Mouse (Mus musculus) lung, postnatal 10 days (tissue): ENCODE results near the gene Primpol.
"Not testable (repeated sequence)": the region's sequence is repeated elsewhere in the genome, so short reads cannot be mapped to it uniquely, and the experiment has no call there.

Experiments used
- DNase-seq: peaks from one replicate; pipeline ENCODE4 v3.0.0; 2021

Gene Primpol

GRCm38 (mm10) chr8:46600959-46601707 is 15.9 kb downstream of the Primpol start:
- no peak for DNase-seq

GRCm38 (mm10) chr8:46599314-46599904 is 17.6 kb downstream of the Primpol start:
- DNase-seq: no peak

DNA sequence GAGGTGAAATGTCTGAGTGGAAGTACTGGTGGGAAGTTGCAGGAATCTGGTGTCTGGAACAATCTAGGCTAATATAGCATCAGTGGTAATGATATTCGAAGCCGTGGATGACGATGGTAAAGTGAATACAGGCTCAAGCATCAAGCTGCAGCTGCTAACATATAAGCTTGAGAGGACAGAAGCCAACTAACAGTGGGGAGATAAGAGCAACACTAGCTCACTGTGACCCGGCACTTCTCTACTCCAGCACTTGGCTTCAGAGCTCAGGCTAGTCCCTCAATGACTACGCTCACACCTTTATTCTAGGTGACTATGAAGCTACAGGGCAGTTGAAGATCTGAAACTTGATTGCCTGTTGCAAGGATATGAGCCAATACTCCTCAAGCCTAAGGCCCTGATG is 18.3 kb downstream of the Primpol start:
- no peak for DNase-seq

- DNase-seq: no peak
Observed at GRCm38 (mm10) chr8:46598114-46598513, 18.9 kb downstream of the Primpol start.

DNA sequence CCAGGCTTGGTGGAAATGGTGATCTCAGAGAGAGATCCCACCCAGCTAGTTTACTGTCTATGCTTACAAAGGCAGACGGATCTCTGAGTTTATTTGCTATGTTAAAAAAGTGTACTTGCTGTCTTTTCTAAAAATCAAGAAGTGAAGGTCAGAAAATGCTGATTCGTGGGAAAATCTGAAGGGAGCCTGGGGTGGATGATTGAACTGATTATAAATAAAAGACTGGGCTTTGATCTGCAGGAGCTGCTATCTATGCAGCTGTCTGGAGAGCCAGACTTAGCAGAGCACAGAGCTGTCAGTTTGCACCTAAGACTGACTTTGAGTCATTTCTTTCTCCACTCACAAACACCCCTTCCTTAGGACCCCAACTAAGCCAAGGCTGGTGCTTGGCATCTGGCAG is 19.6 kb downstream of the Primpol start:
- no peak for DNase-seq

GRCm38 (mm10) chr8:46596530-46596929 is 20.5 kb downstream of the Primpol start:
- no peak for DNase-seq

DNA sequence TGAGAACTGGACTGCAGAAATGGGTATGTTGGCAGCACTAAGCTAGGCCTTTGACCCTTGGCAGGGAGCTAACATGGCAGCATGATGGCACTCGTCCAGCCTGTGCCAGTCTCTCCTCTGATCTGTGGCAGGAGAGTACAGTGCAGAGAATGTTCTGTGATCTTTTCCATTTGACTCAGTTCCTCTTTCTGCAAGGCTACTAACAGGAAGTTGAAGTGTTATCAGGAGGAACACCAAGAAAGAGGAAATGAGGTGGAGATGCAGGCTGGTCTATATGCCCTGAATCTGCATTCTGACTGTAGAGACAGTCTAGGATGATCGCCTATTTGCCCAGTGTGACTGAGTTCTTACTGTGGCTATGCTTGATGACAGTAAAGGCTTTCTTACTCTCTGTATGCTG is 21.4 kb downstream of the Primpol start:
- no peak for DNase-seq

DNA sequence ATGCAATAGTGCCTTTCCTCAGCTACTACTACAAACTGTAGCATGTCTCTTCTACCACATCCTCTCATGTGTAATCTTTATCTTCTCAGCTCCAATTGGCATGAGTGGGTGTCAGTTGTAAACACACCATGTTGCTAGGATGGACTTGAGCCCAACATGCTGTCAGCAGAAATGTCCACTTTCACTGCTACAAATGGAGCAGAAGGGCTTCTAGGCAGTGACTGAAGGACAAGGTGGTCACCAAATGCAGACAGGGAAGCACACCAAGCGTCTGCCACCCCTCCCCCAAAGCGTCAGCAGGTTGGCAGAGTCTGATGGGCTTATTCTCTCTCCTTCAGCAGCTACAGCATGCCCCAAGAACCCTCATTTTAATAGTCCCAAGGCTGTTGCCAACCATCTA is 23.2 kb downstream of the Primpol start:
- DNase-seq: peak; percentile 37

DNA sequence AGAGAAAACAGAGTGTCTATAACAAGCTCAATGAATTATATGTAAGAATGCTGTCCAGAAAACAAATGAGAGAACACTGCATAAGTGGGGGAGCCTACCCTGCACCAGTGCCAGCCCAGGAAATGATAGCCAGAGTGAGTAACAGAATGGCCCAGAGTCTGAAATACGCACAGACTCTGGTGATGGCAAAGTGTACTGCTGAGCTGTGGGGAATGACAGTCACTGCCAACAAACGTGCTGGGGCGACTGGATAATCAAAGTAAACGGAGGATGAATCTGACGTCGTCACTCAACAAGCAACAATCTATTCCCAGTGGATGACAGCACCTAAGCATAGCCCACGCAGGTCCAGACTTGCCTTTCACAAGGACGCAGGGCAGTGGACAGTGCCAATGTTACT is 23.9 kb downstream of the Primpol start:
- DNase-seq: no peak

- no peak for DNase-seq
Observed at GRCm38 (mm10) chr8:46588663-46589062, 28.3 kb downstream of the Primpol start.

GRCm38 (mm10) chr8:46587911-46588310 is 29.1 kb downstream of the Primpol start:
- no peak for DNase-seq

DNA sequence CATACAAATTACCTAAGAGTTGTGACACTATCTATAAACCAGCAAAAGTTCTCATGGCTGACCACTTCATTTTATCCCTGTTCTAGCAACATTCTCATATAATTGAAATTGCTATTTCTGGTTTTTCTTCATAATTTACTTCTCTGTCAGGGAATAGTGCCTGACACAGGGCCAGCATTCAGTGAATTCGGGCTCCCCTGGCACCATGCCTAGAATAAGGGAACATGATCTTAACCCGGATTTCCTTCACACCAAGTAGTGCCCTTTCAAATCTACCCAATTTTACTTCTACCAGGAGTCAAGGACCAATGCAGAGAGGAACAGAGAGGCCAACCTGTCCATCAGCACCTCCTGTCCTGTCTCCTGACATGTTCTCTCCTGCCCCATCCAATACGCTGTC is 31.4 kb downstream of the Primpol start:
- DNase-seq: no peak

- DNase-seq: not testable (repeated sequence)
Observed at GRCm38 (mm10) chr8:46584328-46584727, 32.7 kb downstream of the Primpol start.

GRCm38 (mm10) chr8:46578794-46579193 is 38.2 kb downstream of the Primpol start:
- no peak for DNase-seq

GRCm38 (mm10) chr8:46573964-46574363 is 43.0 kb downstream of the Primpol start:
- no peak for DNase-seq

GRCm38 (mm10) chr8:46573446-46573845 is 43.6 kb downstream of the Primpol start:
- no peak for DNase-seq

- DNase-seq: peak; percentile 38
Observed at GRCm38 (mm10) chr8:46570673-46571072, 46.3 kb downstream of the Primpol start.

GRCm38 (mm10) chr8:46569659-46570441 is 47.2 kb downstream of the Primpol start:
- DNase-seq: peak; percentile 79

DNA sequence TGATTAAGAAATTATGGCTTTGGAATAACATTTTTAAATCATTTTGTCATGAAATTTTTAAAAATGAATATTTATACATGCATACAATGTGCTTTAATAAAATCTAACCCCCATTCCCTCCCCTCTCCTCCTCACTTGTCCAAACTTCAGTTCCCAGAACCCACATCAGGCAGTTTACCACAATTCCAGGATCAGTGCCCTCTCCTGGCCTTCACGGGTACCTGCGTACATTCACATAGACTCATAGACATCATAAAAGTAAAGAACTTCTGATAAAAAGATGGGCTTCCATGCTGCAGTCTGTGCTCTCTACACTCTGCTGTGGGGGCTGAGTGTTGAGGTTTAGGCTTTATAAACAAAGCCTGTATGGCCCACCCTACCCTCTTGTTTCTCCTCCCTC is 48.1 kb downstream of the Primpol start:
- no peak for DNase-seq

DNA sequence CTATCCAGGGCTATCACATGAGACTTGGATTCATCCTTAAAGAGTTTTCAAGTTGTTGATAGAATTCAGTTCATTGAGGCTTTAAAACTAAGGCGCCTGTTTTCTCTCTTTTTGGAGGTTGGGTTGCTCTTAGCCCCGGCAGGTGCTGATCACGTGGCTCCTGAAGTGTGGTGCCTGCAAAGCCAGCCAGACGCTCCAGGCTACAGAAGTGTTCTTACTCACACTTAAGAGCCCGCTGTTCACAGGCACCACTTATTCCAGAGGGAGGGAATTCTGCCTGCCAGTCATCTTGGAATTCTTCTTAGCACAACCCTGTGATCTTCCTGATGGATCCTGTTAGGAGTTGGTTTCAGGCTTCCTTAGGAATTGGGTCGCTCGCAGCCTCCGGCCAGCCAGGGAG is 49.1 kb downstream of the Primpol start:
- DNase-seq: peak; percentile 63

- DNase-seq: peak; percentile 25
Observed at GRCm38 (mm10) chr8:46566914-46567529, 50.0 kb downstream of the Primpol start.

- DNase-seq: peak; percentile 33
Observed at GRCm38 (mm10) chr8:46562333-46562732, 54.7 kb downstream of the Primpol start.

DNA sequence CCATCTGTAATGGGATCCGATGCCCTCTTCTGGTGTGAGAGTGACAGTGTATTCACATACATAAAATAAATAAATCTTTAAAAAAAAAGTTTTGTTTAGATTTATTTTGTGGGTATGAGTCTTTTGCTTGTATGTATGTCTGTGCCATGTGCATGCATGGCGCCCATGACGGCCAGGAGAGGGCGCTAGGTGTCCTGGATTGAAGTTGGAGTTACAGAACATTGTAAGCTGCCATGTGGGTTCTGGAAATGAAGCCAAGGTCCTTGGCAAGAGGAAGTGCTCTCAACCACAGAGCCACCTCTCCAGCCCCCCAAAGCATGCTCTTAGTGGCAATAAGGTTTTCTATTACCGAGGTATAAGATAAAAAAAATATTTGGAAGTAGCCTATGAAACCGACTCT is 57.6 kb downstream of the Primpol start:
- DNase-seq: peak; percentile 70

DNA sequence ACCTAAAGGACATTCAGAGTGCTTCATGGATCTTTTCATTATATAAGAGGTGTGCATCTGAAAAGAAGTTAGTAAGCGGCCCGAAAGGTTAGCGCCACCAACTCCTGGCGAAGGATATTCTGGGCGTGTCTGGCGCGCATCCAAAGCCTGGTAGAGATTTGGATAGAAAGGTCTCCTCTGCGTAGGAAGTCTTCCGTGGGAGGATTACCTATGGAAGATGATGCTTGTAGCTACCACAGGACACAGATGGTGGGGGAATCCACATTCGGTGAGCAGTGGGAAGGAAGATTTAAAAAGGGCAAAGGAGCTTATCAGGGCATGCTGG is 64.6 kb downstream of the Primpol start:
- peak; percentile 30 for DNase-seq
